Mouse (Mus musculus): ENCODE data around the gene Ubc. TPM values are rescaled to one million over a fixed set of nuclear protein-coding genes. Genes with fewer than 3 reads are reported as not detected.

Gene Ubc
- polyA plus RNA-seq, 1 experiment from 2014 or later: 1,074 TPM

GRCm38 (mm10) chr5:125360981-125361510, 29.0 kb downstream of the Ubc start:
- H3K9ac ChIP-seq (ENCODE audit: low read depth, low read length): no peak overlapping the region

GRCm38 (mm10) chr5:125360566-125360965, 29.4 kb downstream of the Ubc start:
- no peak overlapping the region for H3K4me2 ChIP-seq (replicated peaks; ENCODE audit: low read depth, low read length)
- H3K4me3 ChIP-seq (ENCODE audit: low read depth, low read length): no peak overlapping the region
- DNase-seq (ENCODE audit: low spot score) (no peak), ATAC-seq (ENCODE audit: low FRiP score) (no peak)
- WGBS: 68% methylated on average over 9 of the region's 9 CpGs
- H3K27ac ChIP-seq (ENCODE audit: low read depth, low read length): no peak overlapping the region
- no peaks in the 10 kb centered on the region for H3K4me1 ChIP-seq (replicated peaks; ENCODE audit: control insufficient read depth, insufficient read depth, low read length)
- H3K36me3 ChIP-seq (ENCODE audit: control insufficient read depth, insufficient read depth, low read length): no peaks in the 10 kb centered on the region
- no peaks in the 10 kb centered on the region for H3K9me3 ChIP-seq (ENCODE audit: control insufficient read depth, low read length)
- no peaks in the 10 kb centered on the region for H3K27me3 ChIP-seq (ENCODE audit: control insufficient read depth, insufficient read depth, low read length)
- H3K9ac ChIP-seq (ENCODE audit: low read depth, low read length): no peak overlapping the region

More at GRCm38 (mm10) chr5:125360981-125361510, 29.0 kb downstream of the Ubc start:
- no peaks in the 10 kb centered on the region for H3K4me1 ChIP-seq (replicated peaks; ENCODE audit: control insufficient read depth, insufficient read depth, low read length)
- no peak overlapping the region for H3K4me3 ChIP-seq (ENCODE audit: low read depth, low read length)
- no peak overlapping the region for H3K4me2 ChIP-seq (replicated peaks; ENCODE audit: low read depth, low read length)
- WGBS: 79% methylated on average over 16 of the region's 16 CpGs
- ATAC-seq (ENCODE audit: low FRiP score): no peak
- no peaks in the 10 kb centered on the region for H3K9me3 ChIP-seq (ENCODE audit: control insufficient read depth, low read length)
- DNase-seq (ENCODE audit: low spot score): no peak
- H3K27me3 ChIP-seq (ENCODE audit: control insufficient read depth, insufficient read depth, low read length): no peaks in the 10 kb centered on the region
- H3K36me3 ChIP-seq (ENCODE audit: control insufficient read depth, insufficient read depth, low read length): no peaks in the 10 kb centered on the region
- H3K27ac ChIP-seq (ENCODE audit: low read depth, low read length): no peak overlapping the region

DNA sequence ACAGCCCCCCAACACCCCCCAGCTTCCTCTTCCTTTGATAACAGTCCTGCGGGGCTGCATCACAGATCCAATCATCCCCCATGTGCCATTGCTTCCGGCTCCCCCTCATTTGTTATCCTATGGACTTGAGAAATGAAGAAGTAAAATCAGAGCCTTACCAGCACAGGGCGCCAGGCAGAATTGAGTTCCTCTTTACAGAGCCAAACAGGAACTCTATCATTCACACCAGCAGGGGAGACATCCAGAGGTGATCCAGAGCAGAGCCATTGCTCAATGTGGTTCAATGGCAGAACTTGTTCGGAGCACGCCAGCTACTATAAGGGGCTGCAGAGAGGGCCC, 31.8 kb downstream of the Ubc start:
- ATAC-seq (ENCODE audit: low FRiP score) (no peak), DNase-seq (ENCODE audit: low spot score) (no peak)
- no peak overlapping the region for H3K27ac ChIP-seq (ENCODE audit: low read depth, low read length)
- no peaks in the 10 kb centered on the region for H3K27me3 ChIP-seq (ENCODE audit: control insufficient read depth, insufficient read depth, low read length)
- H3K9ac ChIP-seq (ENCODE audit: low read depth, low read length): no peak overlapping the region
- no peak overlapping the region for H3K4me3 ChIP-seq (ENCODE audit: low read depth, low read length)
- 90% methylated on average over 5 of the region's 5 CpGs for WGBS
- no peaks in the 10 kb centered on the region for H3K9me3 ChIP-seq (ENCODE audit: control insufficient read depth, low read length)
- no peaks in the 10 kb centered on the region for H3K4me1 ChIP-seq (replicated peaks; ENCODE audit: control insufficient read depth, insufficient read depth, low read length)
- H3K36me3 ChIP-seq (ENCODE audit: control insufficient read depth, insufficient read depth, low read length): no peaks in the 10 kb centered on the region
- no peak overlapping the region for H3K4me2 ChIP-seq (replicated peaks; ENCODE audit: low read depth, low read length)

GRCm38 (mm10) chr5:125357543-125358269, 32.3 kb downstream of the Ubc start:
- 75% methylated on average over 12 of the region's 12 CpGs for WGBS
- no peaks in the 10 kb centered on the region for H3K9me3 ChIP-seq (ENCODE audit: control insufficient read depth, low read length)
- H3K4me2 ChIP-seq (replicated peaks; ENCODE audit: low read depth, low read length): no peak overlapping the region
- DNase-seq (ENCODE audit: low spot score) (no peak), ATAC-seq (ENCODE audit: low FRiP score) (no peak)
- no peak overlapping the region for H3K4me3 ChIP-seq (ENCODE audit: low read depth, low read length)
- H3K27me3 ChIP-seq (ENCODE audit: control insufficient read depth, insufficient read depth, low read length): no peaks in the 10 kb centered on the region
- H3K4me1 ChIP-seq (replicated peaks; ENCODE audit: control insufficient read depth, insufficient read depth, low read length): no peaks in the 10 kb centered on the region
- H3K9ac ChIP-seq (ENCODE audit: low read depth, low read length): no peak overlapping the region
- no peak overlapping the region for H3K27ac ChIP-seq (ENCODE audit: low read depth, low read length)
- no peaks in the 10 kb centered on the region for H3K36me3 ChIP-seq (ENCODE audit: control insufficient read depth, insufficient read depth, low read length)

DNA sequence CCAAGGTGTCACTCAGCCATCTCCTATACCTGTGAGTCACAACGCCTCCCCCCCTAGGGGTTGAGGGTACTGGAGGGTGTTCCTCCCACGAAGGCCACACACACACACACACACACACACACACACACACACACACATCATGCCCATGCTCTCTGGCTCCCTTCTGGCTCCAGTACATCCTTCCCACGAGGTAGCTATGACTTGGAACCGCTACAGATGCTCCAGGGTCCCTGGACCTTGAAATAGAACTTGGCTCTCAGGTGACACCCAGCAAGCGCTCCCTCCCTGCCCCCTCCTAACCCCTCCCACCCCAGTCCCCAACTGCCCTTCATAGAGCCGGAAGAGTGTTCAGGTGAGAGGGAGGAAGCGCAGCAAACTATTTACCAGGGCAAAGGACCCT, 34.4 kb downstream of the Ubc start:
- Histone ChIP-seq H3K27ac (ENCODE audit: low read depth, low read length) (no peak overlapping the region), H3K9ac (ENCODE audit: low read depth, low read length) (no peak overlapping the region), H3K36me3 (ENCODE audit: control insufficient read depth, insufficient read depth, low read length) (no peaks in the 10 kb centered on the region), H3K27me3 (ENCODE audit: control insufficient read depth, insufficient read depth, low read length) (no peaks in the 10 kb centered on the region), H3K4me1 (replicated peaks; ENCODE audit: control insufficient read depth, insufficient read depth, low read length) (no peaks in the 10 kb centered on the region), H3K4me3 (ENCODE audit: low read depth, low read length) (no peak overlapping the region), H3K9me3 (ENCODE audit: control insufficient read depth, low read length) (no peaks in the 10 kb centered on the region), H3K4me2 (replicated peaks; ENCODE audit: low read depth, low read length) (no peak overlapping the region)
- 60% methylated on average over 7 of the region's 7 CpGs for WGBS
- ATAC-seq (ENCODE audit: low FRiP score): no peak
- no peak for DNase-seq (ENCODE audit: low spot score)

GRCm38 (mm10) chr5:125354885-125355492, 35.0 kb downstream of the Ubc start:
- no peaks in the 10 kb centered on the region for H3K9me3 ChIP-seq (ENCODE audit: control insufficient read depth, low read length)
- H3K27me3 ChIP-seq (ENCODE audit: control insufficient read depth, insufficient read depth, low read length): no peaks in the 10 kb centered on the region
- no peak overlapping the region for H3K27ac ChIP-seq (ENCODE audit: low read depth, low read length)
- H3K4me1 ChIP-seq (replicated peaks; ENCODE audit: control insufficient read depth, insufficient read depth, low read length): no peaks in the 10 kb centered on the region
- 61% methylated on average over 7 of the region's 7 CpGs for WGBS
- ATAC-seq (ENCODE audit: low FRiP score): no peak
- H3K4me3 ChIP-seq (ENCODE audit: low read depth, low read length): no peak overlapping the region
- H3K9ac ChIP-seq (ENCODE audit: low read depth, low read length): no peak overlapping the region
- DNase-seq (ENCODE audit: low spot score): no peak
- no peaks in the 10 kb centered on the region for H3K36me3 ChIP-seq (ENCODE audit: control insufficient read depth, insufficient read depth, low read length)
- H3K4me2 ChIP-seq (replicated peaks; ENCODE audit: low read depth, low read length): no peak overlapping the region

DNA sequence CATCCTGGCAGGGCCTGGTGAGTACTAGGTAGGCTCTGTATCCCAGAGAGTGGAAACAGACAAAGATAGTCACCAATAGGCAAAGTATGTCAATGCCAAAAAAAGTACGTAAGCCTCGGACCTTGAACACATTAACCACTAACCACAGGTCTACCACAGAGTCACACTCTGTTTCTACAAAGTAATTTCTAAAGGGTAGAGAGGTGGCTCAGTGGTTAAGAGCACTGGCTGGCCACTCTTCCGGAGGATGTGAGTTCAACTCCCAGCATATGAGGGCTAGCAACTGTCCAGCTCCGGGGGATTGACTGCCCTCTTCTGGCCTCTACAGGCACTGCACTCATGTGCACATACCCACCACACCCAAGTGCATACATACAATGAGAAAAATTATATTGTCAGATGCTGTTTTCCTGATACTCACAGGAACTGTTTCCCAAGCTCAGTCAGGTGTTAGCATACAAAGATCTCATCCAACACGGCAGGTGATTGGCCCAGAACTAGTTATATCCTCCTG, 37.2 kb downstream of the Ubc start:
- Histone ChIP-seq H3K27ac (ENCODE audit: low read depth, low read length) (no peak overlapping the region), H3K4me3 (ENCODE audit: low read depth, low read length) (no peak overlapping the region), H3K9ac (ENCODE audit: low read depth, low read length) (no peak overlapping the region), H3K4me1 (replicated peaks; ENCODE audit: control insufficient read depth, insufficient read depth, low read length) (no peaks in the 10 kb centered on the region), H3K27me3 (ENCODE audit: control insufficient read depth, insufficient read depth, low read length) (no peaks in the 10 kb centered on the region), H3K36me3 (ENCODE audit: control insufficient read depth, insufficient read depth, low read length) (no peaks in the 10 kb centered on the region), H3K4me2 (replicated peaks; ENCODE audit: low read depth, low read length) (no peak overlapping the region), H3K9me3 (ENCODE audit: control insufficient read depth, low read length) (no peaks in the 10 kb centered on the region)
- 93% methylated on average over 5 of the region's 5 CpGs for WGBS
- DNase-seq (ENCODE audit: low spot score) (no peak), ATAC-seq (ENCODE audit: low FRiP score) (no peak)

DNA sequence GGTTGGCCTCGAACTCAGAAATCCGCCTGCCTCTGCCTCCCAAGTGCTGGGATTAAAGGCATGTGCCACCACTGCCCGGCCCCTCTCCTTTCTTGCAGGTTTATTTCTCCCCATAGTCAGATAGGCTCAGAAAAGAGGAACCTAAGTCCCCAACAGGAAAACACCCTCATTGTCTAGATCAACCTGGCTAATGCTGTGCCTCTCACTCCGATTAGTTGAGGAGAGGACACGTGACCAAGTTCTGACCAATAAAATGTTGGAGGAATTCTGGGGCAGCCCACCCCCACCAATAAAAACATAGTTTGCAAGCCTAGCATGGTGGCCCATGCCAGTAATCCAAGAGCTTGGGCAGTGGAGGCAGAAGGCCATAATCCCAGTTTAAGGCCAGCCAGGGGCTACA, 38.1 kb downstream of the Ubc start:
- no peak overlapping the region for H3K27ac ChIP-seq (ENCODE audit: low read depth, low read length)
- no peak overlapping the region for H3K9ac ChIP-seq (ENCODE audit: low read depth, low read length)
- no peaks in the 10 kb centered on the region for H3K9me3 ChIP-seq (ENCODE audit: control insufficient read depth, low read length)
- H3K4me2 ChIP-seq (replicated peaks; ENCODE audit: low read depth, low read length): no peak overlapping the region
- H3K4me1 ChIP-seq (replicated peaks; ENCODE audit: control insufficient read depth, insufficient read depth, low read length): no peaks in the 10 kb centered on the region
- WGBS: 90% methylated on average over 5 of the region's 5 CpGs
- no peak overlapping the region for H3K4me3 ChIP-seq (ENCODE audit: low read depth, low read length)
- no peaks in the 10 kb centered on the region for H3K27me3 ChIP-seq (ENCODE audit: control insufficient read depth, insufficient read depth, low read length)
- DNase-seq (ENCODE audit: low spot score) (no peak), ATAC-seq (ENCODE audit: low FRiP score) (no peak)
- no peaks in the 10 kb centered on the region for H3K36me3 ChIP-seq (ENCODE audit: control insufficient read depth, insufficient read depth, low read length)

DNA sequence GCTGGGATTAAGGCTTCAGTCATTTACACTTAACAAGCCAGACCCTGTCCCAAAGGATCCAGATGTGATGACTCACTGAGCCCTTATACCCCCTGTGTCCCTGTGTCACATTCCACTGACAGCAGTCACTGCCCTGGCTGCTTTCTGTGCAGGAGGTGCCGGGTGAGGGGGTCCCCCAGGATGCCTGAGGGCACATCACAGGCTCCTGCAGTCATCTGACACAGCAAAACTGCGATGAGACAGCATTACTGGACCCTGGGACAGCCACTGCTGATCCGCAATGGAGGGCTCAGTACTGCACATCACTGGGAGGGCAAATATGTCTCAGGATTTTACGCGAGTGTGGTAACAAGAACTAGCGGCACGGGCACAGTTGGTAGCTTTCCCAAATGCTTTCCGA, 38.9 kb downstream of the Ubc start:
- Histone ChIP-seq H3K4me1 (replicated peaks; ENCODE audit: control insufficient read depth, insufficient read depth, low read length) (no peaks in the 10 kb centered on the region), H3K27me3 (ENCODE audit: control insufficient read depth, insufficient read depth, low read length) (no peaks in the 10 kb centered on the region), H3K9ac (ENCODE audit: low read depth, low read length) (no peak overlapping the region), H3K9me3 (ENCODE audit: control insufficient read depth, low read length) (no peaks in the 10 kb centered on the region), H3K4me2 (replicated peaks; ENCODE audit: low read depth, low read length) (no peak overlapping the region), H3K27ac (ENCODE audit: low read depth, low read length) (no peak overlapping the region), H3K4me3 (ENCODE audit: low read depth, low read length) (no peak overlapping the region), H3K36me3 (ENCODE audit: control insufficient read depth, insufficient read depth, low read length) (no peaks in the 10 kb centered on the region)
- no peak for DNase-seq (ENCODE audit: low spot score)
- ATAC-seq (ENCODE audit: low FRiP score): no peak
- WGBS: 71% methylated on average over 8 of the region's 8 CpGs
